Mouse (Mus musculus) liver, embryonic 14.5 days (tissue): ENCODE data around the gene Eml2. TPM values are rescaled to one million over a fixed set of nuclear protein-coding genes. Genes with fewer than 3 reads are reported as not detected.
A peak's percentile ranks its signal among the peaks of the same experiment; 100 is the strongest.

Experiments
- ATAC-seq: fragments of 200-750 bp; cut with Nextera tagmentation; 2 replicates; pipeline ENCODE4 v1.8.0; 2017; ENCODE audit warnings: moderate number of reproducible peaks, mild to moderate bottlenecking, moderate library complexity; ENCODE audit not compliant: insufficient read depth
- DNase-seq, 3 experiments: peaks; one replicate each; pipeline ENCODE4 v3.0.0-alpha.2; 2012 to 2013; ENCODE audit warnings: low read depth in 3 of 3, low spot score in 3 of 3
- H3K27ac ChIP-seq: fragments of 300-500 bp; sonication (generic); 2 replicates; pipeline ENCODE4 v1.5.1; 2014; ENCODE audit warnings: moderate library complexity, mild to moderate bottlenecking, control low read depth, inconsistent platforms
- H3K27me3 ChIP-seq: fragments of 300-500 bp; sonication (generic); 2 replicates; pipeline ENCODE4 v1.6.1; 2014; ENCODE audit warnings: mild to moderate bottlenecking, low read length, moderate library complexity; ENCODE audit not compliant: control insufficient read depth, insufficient read depth
- H3K36me3 ChIP-seq: fragments of 300-500 bp; sonication (generic); replicated peaks from 2 replicates; pipeline ENCODE4 v1.6.1; 2014; ENCODE audit warnings: low read depth; ENCODE audit not compliant: control insufficient read depth, insufficient read depth
- H3K4me1 ChIP-seq, 2 experiments: fragments of 200-500 bp in 1 of 2; fragments of 300-500 bp in 1 of 2; sonication (generic) in 1 of 2; replicated peaks; 2 replicates each; pipeline ENCODE4 v1.6.1; 2012 to 2014; ENCODE audit warnings: antibody characterized with exemption in 1 of 2, inconsistent platforms in 1 of 2, low read length in 1 of 2; ENCODE audit not compliant: control insufficient read depth in 2 of 2, insufficient read depth in 2 of 2
- H3K4me2 ChIP-seq: fragments of 300-500 bp; sonication (generic); 2 replicates; pipeline ENCODE4 v1.6.1; 2014; ENCODE audit warnings: low read depth, mild to moderate bottlenecking, control low read depth, moderate library complexity
- H3K4me3 ChIP-seq, 2 experiments: fragments of 200-500 bp in 1 of 2; fragments of 300-500 bp in 1 of 2; sonication (generic) in 1 of 2; 2 replicates each; pipeline ENCODE4 v1.5.1; 2012 to 2014; ENCODE audit warnings: low read depth in 2 of 2, low read length in 2 of 2, mild to moderate bottlenecking in 2 of 2, control low read depth in 1 of 2, inconsistent platforms in 1 of 2, moderate library complexity in 1 of 2; ENCODE audit not compliant: insufficient read depth in 1 of 2
- H3K9ac ChIP-seq: fragments of 300-500 bp; sonication (generic); replicated peaks from 2 replicates; pipeline ENCODE4 v1.6.1; 2014; ENCODE audit warnings: mild to moderate bottlenecking, control low read depth, moderate library complexity
- H3K9me3 ChIP-seq: fragments of 300-500 bp; sonication (generic); 2 replicates; pipeline ENCODE4 v1.6.1; 2016; ENCODE audit warnings: low read length, mixed read lengths; ENCODE audit not compliant: control insufficient read depth
- CTCF ChIP-seq: IDR thresholded peaks from 2 replicates; pipeline ENCODE4 v1.5.1; 2016; ENCODE audit warnings: antibody characterized with exemption, low read depth, control low read depth
- EP300 ChIP-seq: IDR thresholded peaks from 2 replicates; pipeline ENCODE4 v1.6.1; 2016; ENCODE audit warnings: antibody characterized with exemption, low read depth
- WGBS: fragments of 180-500 bp; shearing (Covaris S2); extraction: QIAGEN DNeasy Blood & Tissue Kit; methylation state at CpG from one replicate; pipeline ENCODE4 v1.1.7; 2014; ENCODE audit not compliant: insufficient replicate concordance; 5-methylcytosine and 5-hydroxymethylcytosine counted together
- polyA plus RNA-seq, 2 experiments: library from polyadenylated mRNA; depleted of rRNA in 1 of 2; stranded (reverse) in 1 of 2; unstranded in 1 of 2; fragments of >200 nt; fragmentation: Nextera tagmentation in 1 of 2; extraction: Ambion mirVana in 1 of 2; gene quantifications; 2 replicates each; pipeline versions ENCODE4 v1.2.1 to v1.2.3; 2012 to 2014

The Eml2 gene
- polyA plus RNA-seq, 2 experiments: 0.98 to 7.3 TPM

- Histone ChIP-seq H3K36me3 (peaks cover 18% of the 10 kb centered on the region), H3K9ac (no peak overlapping the region), H3K27ac (no peak overlapping the region), H3K4me1 (peaks cover 0 to 3% of the 10 kb centered on the region in 2 experiments; a peak in 2 of 4 replicates), H3K9me3 (no peaks in the 10 kb centered on the region), H3K4me3 (no peak overlapping the region), H3K4me2 (no peak overlapping the region), H3K27me3 (no peaks in the 10 kb centered on the region)
- no peak for TF ChIP-seq CTCF
- no peak for TF ChIP-seq EP300
- DNase-seq (no peak), ATAC-seq (no peak)
- WGBS: 89% methylated on average over 13 of the region's 13 CpGs
These were observed 40.1 kb upstream of the Eml2 start for GRCm38 (mm10) chr7:19136168-19136567.

DNA sequence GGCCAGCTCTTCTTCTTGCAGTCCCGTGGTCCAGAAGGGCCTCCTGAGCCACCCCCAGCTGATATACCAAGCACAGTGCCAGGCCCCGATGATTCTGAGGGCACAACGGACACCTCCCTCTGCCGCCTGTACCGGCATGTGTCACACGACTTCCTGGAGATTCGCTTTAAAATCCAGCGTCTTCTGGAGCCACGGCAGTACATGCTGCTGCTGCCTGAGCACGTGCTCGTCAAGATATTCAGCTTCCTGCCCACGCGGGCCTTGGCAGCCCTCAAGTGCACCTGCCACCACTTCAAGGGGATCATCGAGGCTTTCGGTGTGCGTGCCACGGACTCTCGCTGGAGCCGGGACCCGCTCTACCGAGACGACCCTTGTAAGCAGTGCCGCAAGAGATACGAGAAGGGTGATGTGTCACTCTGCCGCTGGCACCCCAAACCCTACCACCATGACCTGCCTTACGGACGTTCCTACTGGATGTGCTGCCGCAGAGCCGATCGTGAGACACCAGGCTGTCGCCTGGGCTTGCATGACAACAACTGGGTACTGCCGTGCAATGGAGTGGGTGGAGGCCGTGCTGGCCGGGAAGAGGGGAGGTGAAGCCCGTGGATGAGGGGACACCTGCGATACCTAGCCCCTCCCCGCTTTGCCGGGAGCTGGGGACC is 39.4 kb upstream of the Eml2 start:
- Histone ChIP-seq H3K27ac (no peak overlapping the region), H3K9me3 (no peaks in the 10 kb centered on the region), H3K27me3 (no peaks in the 10 kb centered on the region), H3K4me3 (no peak overlapping the region), H3K4me2 (no peak overlapping the region), H3K9ac (no peak overlapping the region), H3K36me3 (peaks cover 18% of the 10 kb centered on the region), H3K4me1 (peaks cover 0 to 2% of the 10 kb centered on the region in 2 experiments; a peak in 1 of 4 replicates)
- TF ChIP-seq CTCF: no peak
- ATAC-seq (no peak), DNase-seq (no peak)
- 87% methylated on average over 38 of the region's 38 CpGs for WGBS

DNA sequence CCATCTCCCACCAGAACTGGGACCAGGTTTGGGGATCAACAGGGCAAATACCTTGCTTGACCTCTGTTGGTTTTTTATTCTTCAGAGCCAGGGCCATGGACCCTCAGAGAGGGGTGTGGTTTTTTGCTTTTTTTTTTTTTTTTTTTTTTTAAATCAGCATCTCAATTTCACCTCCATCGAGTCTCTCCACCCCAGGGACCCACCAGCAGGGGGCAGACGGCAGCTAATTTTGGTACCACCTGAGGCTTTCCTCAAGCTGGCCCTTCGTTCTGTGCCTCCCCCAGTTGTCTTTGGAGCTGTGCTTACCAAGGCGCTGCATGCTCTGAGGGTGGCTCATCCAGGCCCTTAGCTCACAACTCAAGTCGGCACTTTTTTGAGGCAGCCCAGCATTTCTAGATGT is 38.8 kb upstream of the Eml2 start:
- ATAC-seq: no peak
- Histone ChIP-seq H3K27me3 (no peaks in the 10 kb centered on the region), H3K9me3 (no peaks in the 10 kb centered on the region), H3K4me1 (no peaks in the 10 kb centered on the region), H3K36me3 (peaks cover 18% of the 10 kb centered on the region), H3K27ac (no peak overlapping the region), H3K9ac (no peak overlapping the region), H3K4me3 (no peak overlapping the region), H3K4me2 (no peak overlapping the region)
- TF ChIP-seq EP300 (no peak), CTCF (peak; percentile 66)
- 46% methylated on average over 5 of the region's 5 CpGs for WGBS
- no peak for DNase-seq

DNA sequence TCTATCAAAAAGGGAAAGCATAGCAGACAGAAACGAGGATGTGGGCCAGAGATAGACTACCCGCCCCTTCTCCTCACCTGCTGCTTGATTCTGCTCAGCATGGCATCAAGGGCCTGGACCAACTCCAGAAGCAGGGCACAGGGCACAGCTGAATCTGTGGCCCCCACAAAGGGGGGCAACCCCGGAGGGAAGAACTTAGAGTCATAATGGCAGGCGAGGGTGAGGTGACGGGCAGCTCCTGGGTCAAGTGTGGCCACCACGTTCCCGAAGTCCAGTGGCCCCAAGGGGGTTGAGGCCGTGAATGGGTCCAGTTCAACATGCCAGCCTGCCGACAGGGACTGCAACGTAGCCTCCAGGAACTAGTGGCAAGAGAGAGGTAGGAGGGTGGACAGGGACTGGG is 29.4 kb upstream of the Eml2 start:
- H3K36me3 ChIP-seq: peaks cover 6% of the 10 kb centered on the region; the same call in 1 of the 2 replicates
- no peak overlapping the region for H3K4me3 ChIP-seq
- H3K4me1 ChIP-seq: peaks cover 14 to 16% of the 10 kb centered on the region in 2 experiments
- no peak overlapping the region for H3K27ac ChIP-seq
- H3K9ac ChIP-seq: no peak overlapping the region
- H3K4me2 ChIP-seq: no peak overlapping the region
- no peak for DNase-seq
- ATAC-seq: no peak
- WGBS: 69% methylated on average over 10 of the region's 10 CpGs
- H3K27me3 ChIP-seq: no peaks in the 10 kb centered on the region
- no peaks in the 10 kb centered on the region for H3K9me3 ChIP-seq
- TF ChIP-seq CTCF (no peak), EP300 (no peak)

GRCm38 (mm10) chr7:19147497-19148045 is 28.6 kb upstream of the Eml2 start:
- H3K9ac ChIP-seq: no peak overlapping the region
- DNase-seq (no peak), ATAC-seq (no peak)
- TF ChIP-seq EP300 (no peak), CTCF (no peak)
- peaks cover 14 to 16% of the 10 kb centered on the region in 2 experiments for H3K4me1 ChIP-seq
- H3K4me2 ChIP-seq: peak overlapping the region; percentile 97
- no peak overlapping the region for H3K27ac ChIP-seq
- H3K27me3 ChIP-seq: no peaks in the 10 kb centered on the region
- no peaks in the 10 kb centered on the region for H3K9me3 ChIP-seq
- no peak overlapping the region; a peak in 1 of 4 replicates for H3K4me3 ChIP-seq
- H3K36me3 ChIP-seq: peaks cover 10% of the 10 kb centered on the region
- WGBS: 40% methylated on average over 6 of the region's 6 CpGs
